Mouse (Mus musculus) small intestine, adult 2 months (tissue): ENCODE measurements around the gene Crbn.

Experiments used
- CTCF ChIP-seq: fragments of 200-500 bp; IDR thresholded peaks from 2 replicates; pipeline ENCODE4 v1.5.1; 2012; ENCODE audit warnings: low read depth, mild to moderate bottlenecking, control low read depth, inconsistent platforms, low read length, moderate library complexity, mixed read lengths; ENCODE audit not compliant: insufficient replicate concordance, insufficient read length; ENCODE audit errors: extremely low read depth
- POLR2A ChIP-seq: fragments of 200-500 bp; IDR thresholded peaks from 2 replicates; pipeline ENCODE4 v1.6.1; 2012; ENCODE audit warnings: low read depth, mild to moderate bottlenecking, control low read depth, inconsistent platforms, low read length, moderate library complexity

GRCm38 (mm10) chr6:106740244-106740825, 59.5 kb downstream of the Crbn start:
- TF ChIP-seq CTCF (no peak), POLR2A (no peak)
